Mouse (Mus musculus) ZHBTc4 (cell line): ENCODE measurements around the gene Olfr1116.
"Not testable (repeated sequence)": the region's sequence is repeated elsewhere in the genome, so short reads cannot be mapped to it uniquely, and the experiment has no call there.

Experiments used
- DNase-seq: peaks from one replicate; pipeline ENCODE4 v3.0.0-alpha.2; 2011; ENCODE audit warnings: low read depth, low spot score

Olfr1116 gene

GRCm38 (mm10) chr2:87267234-87267633, at the start of gene Olfr1116:
Olfr1116 (plus strand) TSS chr2:87267534.
- DNase-seq, result no peak

DNA sequence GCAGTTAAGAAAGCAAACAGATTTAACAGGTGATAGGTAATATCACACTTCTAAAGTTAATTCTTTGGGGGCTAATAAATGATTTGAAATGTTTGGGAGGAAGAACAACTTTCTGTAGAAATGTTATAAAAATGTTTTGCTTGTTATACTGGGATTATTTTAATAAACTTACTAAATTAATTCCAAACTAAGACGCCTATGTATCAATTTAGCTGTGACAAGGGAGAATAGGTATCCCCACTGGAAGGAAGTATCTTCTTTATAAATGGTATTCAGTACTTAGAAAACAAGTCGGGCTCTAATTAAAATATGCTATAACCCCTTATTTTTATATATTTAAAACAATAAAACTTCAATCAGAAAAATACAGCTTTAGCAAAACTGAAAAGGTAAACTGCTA, 19.6 kb upstream of the Olfr1116 start, which contains the start of gene Olfr1115:
Gene Olfr1115 (plus strand): TSS at position 301 of the 400 bp plus-strand sequence.
- no peak for DNase-seq

DNA sequence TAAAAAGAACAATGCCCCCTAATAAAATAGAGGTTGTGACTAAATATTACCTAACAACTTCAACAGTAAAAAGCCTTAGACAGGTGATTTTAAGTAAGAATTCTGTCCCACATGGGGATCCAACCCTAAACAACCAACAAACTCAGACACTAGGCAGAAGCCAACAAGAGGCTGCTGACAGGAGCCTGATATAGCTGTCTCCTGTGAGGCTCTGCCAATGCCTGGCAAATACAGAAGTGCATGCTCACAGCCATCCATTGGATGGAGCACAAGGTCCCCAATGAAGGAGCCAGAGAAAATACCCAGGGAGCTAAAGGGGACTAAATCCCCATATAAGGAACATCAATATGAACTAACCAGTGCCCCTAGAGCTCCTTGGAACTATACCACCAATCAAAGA, 26.6 kb downstream of the Olfr1116 start:
- not testable (repeated sequence) for DNase-seq

- DNase-seq, result no peak
Observed at GRCm38 (mm10) chr2:87307281-87307680, 39.9 kb downstream of the Olfr1116 start, which contains the start of gene Olfr1118. Olfr1118 (plus strand) TSS chr2:87307581.
